Mouse (Mus musculus) Patski (cell line): Measurements from ENCODE around the gene Zc3h7b. TPM values are rescaled to one million over a fixed set of nuclear protein-coding genes. Genes with fewer than 3 reads are reported as not detected.
A peak's percentile ranks its signal among the peaks of the same experiment; 100 is the strongest.

Experiments used
- ATAC-seq: fragments of 100-300 bp; one replicate; pipeline ENCODE4 v1.8.0; 2021
- CTCF ChIA-PET: fragments of 350-600 bp; sonication (Branson Sonifier 250); formaldehyde crosslinking; loops from one replicate; lab custom pipeline; 2022; ENCODE audit warnings: inconsistent platforms; lab: Charles Lee
- POLR2A ChIA-PET: fragments of 350-600 bp; sonication (Branson Sonifier 250); formaldehyde crosslinking; loops from one replicate; lab custom pipeline; 2022; ENCODE audit warnings: antibody characterized with exemption, inconsistent platforms; lab: Charles Lee
- DNase-seq: peaks from one replicate; pipeline ENCODE4 v3.0.0-alpha.2; 2011; ENCODE audit warnings: low read depth, low spot score
- H3K27me3 ChIP-seq: fragments of 371-371 bp; one replicate; pipeline ENCODE4 v1.5.1; 2021
- CTCF ChIP-seq: fragments of 100-300 bp; IDR thresholded peaks from one replicate; pipeline ENCODE4 v1.5.1; 2021
- in situ Hi-C: fragments of 300-500 bp; cut with MboI; formaldehyde crosslinking; loops from 3 replicates; pipeline ENCODE4 v1.11.1; 2018; ENCODE audit warnings: low pct_unique_long_range_greater_than_20kb, mixed read lengths
- polyA plus RNA-seq: library from polyadenylated mRNA; unstranded; gene quantifications from one replicate; pipeline ENCODE4 v1.2.3, GENCODE M21; 2021

The Zc3h7b gene
- polyA plus RNA-seq, 1 experiment from 2014 or later = 90.0 TPM

DNA sequence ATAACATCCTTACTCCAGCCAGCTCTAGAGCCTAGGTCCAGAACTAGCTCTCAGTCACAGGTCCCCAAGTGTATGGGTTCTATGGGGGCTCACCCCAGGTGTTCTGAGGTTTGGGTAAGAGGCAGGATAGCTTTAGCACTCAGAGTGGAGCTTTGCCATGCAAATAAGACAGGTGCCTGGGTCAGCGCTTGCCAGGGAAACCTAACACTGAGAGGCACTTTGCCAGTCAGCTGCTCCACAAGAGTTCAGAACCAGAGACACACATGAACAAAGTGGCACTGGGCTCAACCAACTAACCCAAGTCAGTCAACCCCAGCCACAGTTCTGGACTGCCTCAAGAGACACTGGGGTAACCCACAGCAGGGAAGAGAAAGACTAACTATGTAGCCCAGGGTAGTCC, 35.2 kb upstream of the Zc3h7b start:
- ATAC-seq = no peak
- in situ Hi-C loops = no loop called here
- DNase-seq = no peak
- CTCF ChIA-PET = interaction anchor here (1.1 to 1.8 kb wide), 3 partner anchors 10 to 18 kb away, joined by 4 to 7 read pairs (median 5); no protein-coding TSS in a partner anchor
- POLR2A ChIA-PET = interaction anchor here (1.5 kb wide), 1 partner anchor 12 kb away, joined by 6 read pairs; no protein-coding TSS in a partner anchor
- TF ChIP-seq CTCF = no peak
- no peaks in the 10 kb centered on the region for H3K27me3 ChIP-seq

DNA sequence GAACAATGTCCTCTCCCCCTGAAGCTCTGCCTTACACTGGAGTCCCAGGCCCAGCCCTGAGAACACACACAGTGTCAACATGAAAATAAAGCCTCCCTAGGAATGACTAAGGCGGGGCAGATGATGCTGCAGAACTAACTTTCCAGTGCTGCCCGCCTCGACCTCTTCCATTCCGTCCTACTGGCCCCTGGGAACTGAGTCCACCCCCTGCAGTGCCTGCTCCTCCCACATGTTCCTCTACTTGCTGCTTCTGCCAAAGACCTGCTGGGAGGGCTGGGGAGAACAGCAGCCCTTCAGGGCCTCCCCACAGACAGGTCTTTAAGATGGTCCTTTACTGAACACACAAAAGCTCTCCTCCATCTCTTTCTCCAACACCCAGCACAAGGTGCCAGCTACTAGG, 34.1 kb upstream of the Zc3h7b start:
- ATAC-seq = no peak
- in situ Hi-C loops = no loop called here
- ChIA-PET CTCF (interaction anchor here (1.5 to 1.8 kb wide), 2 partner anchors 9 to 11 kb away, joined by 5 to 7 read pairs; no protein-coding TSS in a partner anchor), POLR2A (no interaction called here)
- H3K27me3 ChIP-seq = no peaks in the 10 kb centered on the region
- TF ChIP-seq CTCF = no peak
- DNase-seq = no peak

- in situ Hi-C loops = no loop called here
- ChIA-PET POLR2A (interaction anchor here (0.6 kb wide), 1 partner anchor 208 kb away, joined by 3 read pairs; no protein-coding TSS in a partner anchor), CTCF (no interaction called here)
- TF ChIP-seq CTCF = no peak
- H3K27me3 ChIP-seq = no peaks in the 10 kb centered on the region
- DNase-seq = no peak
- ATAC-seq = no peak
Observed at GRCm38 (mm10) chr15:81713742-81714141, 31.1 kb upstream of the Zc3h7b start.

GRCm38 (mm10) chr15:81718336-81719138, 26.3 kb upstream of the Zc3h7b start:
- no peak for DNase-seq
- TF ChIP-seq CTCF = no peak
- POLR2A ChIA-PET = interaction anchor here (0.9 kb wide), 1 partner anchor 10 kb away, joined by 4 read pairs; no protein-coding TSS in a partner anchor
- CTCF ChIA-PET = interaction anchor here (0.9 kb wide), 1 partner anchor 10 kb away, joined by 3 read pairs; no protein-coding TSS in a partner anchor
- in situ Hi-C loops = no loop called here
- no peaks in the 10 kb centered on the region for H3K27me3 ChIP-seq
- ATAC-seq = no peak

GRCm38 (mm10) chr15:81719139-81719531, 25.7 kb upstream of the Zc3h7b start:
- POLR2A ChIA-PET = interaction anchor here (0.9 kb wide), 1 partner anchor 9 kb away, joined by 4 read pairs; no protein-coding TSS in a partner anchor
- TF ChIP-seq CTCF = no peak
- DNase-seq (no peak), ATAC-seq (no peak)
- no peaks in the 10 kb centered on the region for H3K27me3 ChIP-seq
- in situ Hi-C loops = no loop called here
- CTCF ChIA-PET = interaction anchor here (1.1 kb wide), 1 partner anchor 11 kb away, joined by 3 read pairs; no protein-coding TSS in a partner anchor

DNA sequence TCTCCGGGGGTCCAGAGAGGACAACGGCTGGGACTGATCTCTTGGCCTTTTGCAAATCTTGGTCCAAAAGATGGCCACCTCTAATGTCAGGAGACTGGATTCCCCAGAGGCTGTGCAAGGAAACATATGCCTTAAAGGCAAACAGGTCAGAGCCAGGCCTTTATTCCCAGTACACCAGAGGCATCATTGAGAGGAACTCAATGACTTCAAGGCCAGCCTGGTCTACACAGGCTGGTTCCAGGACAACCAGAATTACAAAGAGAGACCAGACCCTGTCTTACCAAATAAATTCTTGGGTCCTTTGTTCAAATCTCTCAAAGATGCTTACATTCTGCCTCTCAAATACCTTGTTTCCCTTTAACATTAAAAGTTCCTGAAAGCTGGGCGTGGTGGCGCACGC, 22.5 kb upstream of the Zc3h7b start:
- DNase-seq (no peak), ATAC-seq (no peak)
- CTCF ChIA-PET = no interaction called here
- in situ Hi-C loops = no loop called here
- POLR2A ChIA-PET = interaction anchor here (1.5 kb wide), 1 partner anchor 13 kb away, joined by 6 read pairs; no protein-coding TSS in a partner anchor
- TF ChIP-seq CTCF = no peak
- H3K27me3 ChIP-seq = no peaks in the 10 kb centered on the region

DNA sequence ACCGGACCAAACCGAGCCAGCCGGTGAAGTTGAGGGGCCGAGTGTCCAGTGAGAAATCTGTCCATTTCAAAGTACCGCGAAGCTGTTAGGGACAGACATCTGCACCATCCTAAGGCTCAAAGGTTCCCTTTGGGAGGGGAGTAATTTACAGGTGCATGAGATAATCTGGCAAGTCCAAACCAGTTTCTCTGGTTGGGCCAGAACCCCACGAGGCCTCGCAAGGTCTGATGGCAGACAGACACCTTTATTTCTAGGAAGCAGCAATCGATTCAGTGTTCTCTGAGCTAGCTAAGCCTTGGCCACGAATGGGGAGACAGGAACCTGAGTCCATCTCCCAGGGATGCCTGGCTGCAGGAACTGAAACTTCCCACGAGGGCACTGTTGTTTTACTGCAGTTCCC, 21.2 kb upstream of the Zc3h7b start:
- DNase-seq (no peak), ATAC-seq (no peak)
- CTCF ChIA-PET = no interaction called here
- no peaks in the 10 kb centered on the region for H3K27me3 ChIP-seq
- no peak for TF ChIP-seq CTCF
- in situ Hi-C loops = no loop called here
- POLR2A ChIA-PET = no interaction called here

GRCm38 (mm10) chr15:81725965-81726364, 18.9 kb upstream of the Zc3h7b start:
- H3K27me3 ChIP-seq = no peaks in the 10 kb centered on the region
- no peak for DNase-seq
- POLR2A ChIA-PET = no interaction called here
- ATAC-seq = no peak
- in situ Hi-C loops = no loop called here
- CTCF ChIA-PET = no interaction called here
- no peak for TF ChIP-seq CTCF

DNA sequence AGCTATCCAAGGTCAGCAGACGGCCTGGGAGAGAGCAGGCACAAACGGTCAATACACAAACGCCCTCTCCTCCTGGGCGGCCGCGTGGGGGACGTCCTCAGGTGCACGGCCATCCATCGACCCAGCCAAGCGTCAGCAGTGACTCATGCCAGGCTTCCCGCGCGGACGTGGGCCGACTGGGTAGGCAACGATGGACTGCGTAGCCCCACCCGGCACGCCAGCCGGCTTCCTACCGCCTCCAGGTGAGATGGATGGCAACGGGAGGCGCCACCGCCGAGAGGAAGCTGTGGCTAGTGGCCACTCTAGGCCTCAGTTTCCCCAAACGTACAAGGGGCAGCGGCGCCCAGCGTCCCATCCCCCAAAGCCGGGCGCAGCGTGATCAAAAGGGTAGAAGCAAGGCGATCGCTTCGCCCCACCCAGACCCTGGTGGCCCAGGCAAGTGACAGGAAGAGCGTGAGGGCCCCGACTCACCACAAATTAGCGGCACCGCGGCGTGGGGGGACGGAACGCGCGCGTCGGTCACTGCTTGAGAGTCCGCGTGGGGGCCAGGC, 15.5 kb upstream of the Zc3h7b start:
- in situ Hi-C loops = no loop called here
- CTCF ChIA-PET = no interaction called here
- ATAC-seq (peak; percentile 38), DNase-seq (no peak)
- POLR2A ChIA-PET = interaction anchor here (1.6 kb wide), 1 partner anchor 8 kb away, joined by 3 read pairs; no protein-coding TSS in a partner anchor
- no peaks in the 10 kb centered on the region for H3K27me3 ChIP-seq
- TF ChIP-seq CTCF = no peak

DNA sequence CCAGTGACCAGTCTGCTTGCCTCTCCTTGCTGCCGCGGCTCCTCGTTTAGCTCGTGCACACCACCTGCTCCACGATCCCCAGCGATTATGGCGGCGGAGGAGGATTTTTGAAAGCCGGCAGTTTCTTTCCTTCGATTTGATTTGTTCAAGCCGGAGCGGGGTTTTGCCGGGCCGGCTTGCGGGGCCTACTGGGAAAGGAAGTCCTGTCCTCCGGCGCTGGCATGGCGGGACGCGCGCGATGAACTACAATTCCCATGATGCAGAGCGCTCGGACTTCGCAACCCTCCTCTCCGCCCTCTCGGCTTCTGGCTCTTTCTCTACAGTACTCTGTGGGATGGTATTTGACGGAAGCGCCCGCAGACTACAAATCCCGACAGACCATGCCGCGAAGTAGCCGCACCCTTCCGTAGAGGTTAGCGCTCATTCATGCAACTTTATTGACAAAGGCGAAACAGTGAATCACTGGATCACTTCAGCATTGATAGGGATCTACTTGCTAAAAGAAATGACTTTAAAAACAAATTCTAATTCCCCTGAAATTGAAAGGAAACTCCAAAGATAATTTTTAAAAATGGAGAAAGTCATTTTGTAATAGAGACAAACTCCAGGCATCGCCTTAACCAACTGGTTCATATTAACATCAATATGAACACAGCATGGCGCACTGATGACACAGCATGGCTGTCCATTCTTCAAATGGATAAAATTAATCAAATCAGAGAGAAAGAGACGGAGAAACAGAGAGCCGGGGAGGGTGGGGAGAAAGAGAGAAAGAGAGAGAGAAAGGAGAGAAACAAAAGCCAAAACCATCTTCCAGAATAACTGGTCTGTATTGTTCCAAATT, 14.8 kb upstream of the Zc3h7b start:
- in situ Hi-C loops = no loop called here
- TF ChIP-seq CTCF = no peak
- DNase-seq = peak; percentile 93
- peak; percentile 91 for ATAC-seq
- H3K27me3 ChIP-seq = no peaks in the 10 kb centered on the region
- CTCF ChIA-PET = no interaction called here
- POLR2A ChIA-PET = no interaction called here
